Mouse (Mus musculus) lung, postnatal 0 days (tissue): ENCODE results near the gene Prrc2b.

Source experiments
- CTCF ChIP-seq: IDR thresholded peaks from 2 replicates; pipeline ENCODE4 v1.5.1; 2016; ENCODE audit warnings: antibody characterized with exemption, mild to moderate bottlenecking
- EP300 ChIP-seq: IDR thresholded peaks from 2 replicates; pipeline ENCODE4 v1.6.1; 2016; ENCODE audit warnings: antibody characterized with exemption, mild to moderate bottlenecking, control low read depth

GRCm38 (mm10) chr2:32139377-32139776 is 11.5 kb upstream of the Prrc2b start:
- TF ChIP-seq CTCF (no peak), EP300 (no peak)
